Mouse (Mus musculus) lung, postnatal 36 days (tissue): ENCODE measurements around the gene Slc38a5.
A peak's percentile ranks its signal among the peaks of the same experiment; 100 is the strongest.

Experiments used
- DNase-seq: peaks from one replicate; pipeline ENCODE4 v3.0.0; 2022; ENCODE audit warnings: mixed read lengths

Slc38a5 gene

DNA sequence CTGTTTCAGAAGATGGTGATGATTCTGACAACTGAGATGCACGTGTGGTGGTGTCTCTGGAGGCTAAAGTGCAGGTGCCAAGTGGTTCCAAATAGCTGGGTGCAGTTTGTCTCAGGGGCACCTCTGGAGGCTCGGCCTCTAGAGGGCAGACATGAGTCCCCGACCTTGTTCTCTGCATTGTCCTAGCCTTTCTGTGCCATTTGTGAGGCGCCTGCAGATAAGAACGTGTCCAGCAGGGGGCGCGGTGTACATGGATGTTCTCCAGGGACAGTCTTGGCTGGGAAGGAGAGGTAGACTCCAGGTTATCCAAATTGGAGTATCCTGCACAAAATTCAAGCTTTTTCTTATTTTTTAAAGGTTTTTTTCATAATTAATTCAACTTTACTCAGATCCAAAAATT, 44.0 kb downstream of the Slc38a5 start:
- DNase-seq: peak; percentile 83

DNA sequence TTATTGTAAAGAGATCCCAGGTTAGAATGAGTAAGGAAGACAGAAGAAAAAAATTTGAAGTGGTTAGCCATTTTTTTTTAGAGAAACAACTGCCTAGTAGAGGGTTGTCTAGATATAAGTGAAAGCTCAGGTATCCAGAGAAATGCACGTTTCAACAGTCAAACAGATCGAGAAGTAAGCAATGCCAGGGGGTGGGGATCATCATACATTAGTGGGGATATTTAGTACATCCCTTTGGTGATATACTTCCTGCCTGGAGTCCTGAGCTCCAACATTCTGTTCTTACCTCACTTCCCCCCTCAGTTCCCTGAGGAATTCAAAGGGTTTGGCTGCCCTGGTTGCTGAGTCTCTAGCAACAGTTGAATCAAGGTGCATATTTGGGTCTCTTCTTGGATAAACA, 56.2 kb downstream of the Slc38a5 start, which contains the start of gene Ssxb10:
Gene Ssxb10 (plus strand): TSS at position 301 of the 400 bp plus-strand sequence.
- DNase-seq: no peak
